Mouse (Mus musculus) splenic B cell, adult 2 months (primary cell): ENCODE data around the gene Gm20390.
"Not testable (repeated sequence)": the region's sequence is repeated elsewhere in the genome, so short reads cannot be mapped to it uniquely, and the experiment has no call there.

ENCODE experiments used
- DNase-seq: peaks from one replicate; pipeline ENCODE4 v3.0.0-alpha.2; 2011; ENCODE audit warnings: low read depth, low spot score
- H3K27me3 ChIP-seq: 2 replicates; pipeline ENCODE4 v1.6.1; 2012; ENCODE audit warnings: mild to moderate bottlenecking, low read length, moderate library complexity, mixed read lengths; ENCODE audit not compliant: control insufficient read depth, poor library complexity, insufficient read depth, severe bottlenecking
- H3K36me3 ChIP-seq: 2 replicates; pipeline ENCODE4 v1.6.1; 2012; ENCODE audit warnings: mild to moderate bottlenecking, low read length, moderate library complexity, mixed read lengths; ENCODE audit not compliant: control insufficient read depth, poor library complexity, insufficient read depth, severe bottlenecking

The Gm20390 gene

DNA sequence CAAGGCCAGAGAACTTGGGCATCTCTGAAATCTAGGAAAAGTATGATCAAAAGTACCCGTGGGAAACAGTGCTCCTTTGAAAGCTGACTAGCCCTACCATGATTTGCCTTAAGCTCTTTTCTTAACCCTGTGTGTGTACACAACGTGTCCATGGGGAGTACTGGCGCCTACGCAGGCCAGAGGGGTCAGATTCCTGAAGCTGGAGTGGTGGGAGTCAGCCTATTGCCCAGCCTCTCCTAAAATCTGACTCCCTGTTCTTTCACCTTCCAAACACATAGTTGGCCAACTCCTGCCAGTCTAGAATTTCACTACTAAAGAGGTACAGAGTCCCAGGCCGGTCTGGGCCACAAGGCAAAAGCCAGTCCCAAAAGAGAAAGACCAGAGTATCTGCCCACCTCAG lies 15.7 kb downstream of the Gm20390 start:
- DNase-seq = no peak
- H3K27me3 ChIP-seq = no peaks in the 10 kb centered on the region

GRCm38 (mm10) chr11:93950045-93950444 lies 18.0 kb downstream of the Gm20390 start:
- Histone ChIP-seq H3K36me3 (peaks cover 10% of the 10 kb centered on the region), H3K27me3 (no peaks in the 10 kb centered on the region)
- no peak for DNase-seq

More for the DNA sequence above, 15.7 kb downstream of the Gm20390 start:
- H3K36me3 ChIP-seq = peaks cover 7% of the 10 kb centered on the region

DNA sequence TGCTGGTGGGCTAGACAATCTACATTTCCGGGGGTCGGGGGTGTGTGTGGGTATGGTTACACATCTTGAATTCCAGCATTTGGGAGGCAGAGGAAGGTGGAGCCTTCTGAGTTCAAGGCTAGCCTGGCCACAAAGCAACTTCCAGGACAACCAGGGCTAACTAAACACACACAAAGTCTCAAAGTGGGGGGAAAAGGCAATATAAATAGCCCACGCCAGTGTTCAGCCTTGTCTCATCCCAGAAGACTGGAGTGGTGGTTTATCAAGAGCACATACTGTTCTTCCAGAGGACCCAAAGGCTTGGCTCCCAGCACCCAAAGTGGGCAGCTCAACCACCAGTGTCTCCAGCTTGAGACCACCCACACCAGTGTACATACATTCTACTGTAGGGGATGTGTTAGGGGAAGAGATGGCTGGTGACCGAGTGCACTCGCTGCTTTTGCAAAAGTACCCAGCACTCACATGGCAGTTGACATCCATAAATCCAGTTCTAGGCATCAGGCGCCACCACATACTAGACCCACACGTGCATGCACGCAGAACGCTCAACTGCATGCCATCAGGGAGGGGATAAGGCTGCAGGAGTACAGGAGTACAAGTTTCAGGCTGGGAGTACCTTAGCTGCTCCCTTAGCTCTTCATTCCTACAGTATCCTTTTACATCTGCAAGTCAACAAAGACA lies 19.1 kb downstream of the Gm20390 start:
- DNase-seq = no peak
- Histone ChIP-seq H3K27me3 (no peaks in the 10 kb centered on the region), H3K36me3 (peaks cover 11% of the 10 kb centered on the region)

DNA sequence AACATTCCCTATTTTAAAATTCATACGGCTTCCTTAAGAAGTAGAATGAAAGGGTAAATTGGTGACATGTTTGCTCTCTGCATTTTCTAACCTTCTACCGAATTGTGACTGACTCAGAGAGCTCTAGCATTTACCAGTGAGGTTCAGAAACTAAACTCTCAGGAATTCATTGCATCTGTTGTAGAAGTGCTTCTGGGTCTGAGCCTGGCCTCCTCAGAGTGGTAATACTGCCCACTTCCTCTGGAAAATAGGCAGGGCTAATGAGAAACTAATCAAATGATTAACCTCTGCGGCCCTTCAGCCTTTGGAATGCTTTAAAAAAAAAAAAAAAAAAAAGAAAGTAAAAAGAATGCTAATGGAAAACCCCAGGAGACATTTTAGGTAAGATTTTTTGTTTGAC lies 23.1 kb downstream of the Gm20390 start:
- Histone ChIP-seq H3K36me3 (peaks cover 8% of the 10 kb centered on the region), H3K27me3 (no peaks in the 10 kb centered on the region)
- DNase-seq = no peak

DNA sequence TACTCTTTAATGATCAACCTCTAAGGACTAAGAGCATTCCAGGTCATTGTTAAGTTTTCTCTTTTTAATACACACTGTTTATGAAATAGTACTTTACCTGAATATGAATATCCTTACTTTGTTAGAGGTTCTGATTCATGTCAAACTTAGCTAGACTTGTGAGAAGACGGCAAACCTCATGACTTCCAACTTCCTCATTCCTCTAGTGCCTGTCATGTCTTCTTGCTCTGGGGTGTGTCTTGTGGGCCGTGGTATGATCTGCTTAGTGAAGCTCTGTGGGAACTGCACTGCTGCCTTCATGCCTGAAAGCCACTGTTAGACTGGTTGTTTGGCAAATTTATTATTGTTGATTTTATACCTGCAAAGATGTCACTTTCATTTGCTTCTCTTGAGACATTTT lies 27.2 kb downstream of the Gm20390 start:
- DNase-seq = peak; percentile 77
- Histone ChIP-seq H3K27me3 (no peaks in the 10 kb centered on the region), H3K36me3 (0 out of 2 replicates have a peak, but pooled peaks cover 2% of the 10 kb centered on the region)

GRCm38 (mm10) chr11:93929106-93929505 lies 39.0 kb downstream of the Gm20390 start:
- H3K36me3 ChIP-seq = peaks cover 11% of the 10 kb centered on the region; the same call in 1 of the 2 replicates
- H3K27me3 ChIP-seq = no peaks in the 10 kb centered on the region
- DNase-seq = peak; percentile 15

DNA sequence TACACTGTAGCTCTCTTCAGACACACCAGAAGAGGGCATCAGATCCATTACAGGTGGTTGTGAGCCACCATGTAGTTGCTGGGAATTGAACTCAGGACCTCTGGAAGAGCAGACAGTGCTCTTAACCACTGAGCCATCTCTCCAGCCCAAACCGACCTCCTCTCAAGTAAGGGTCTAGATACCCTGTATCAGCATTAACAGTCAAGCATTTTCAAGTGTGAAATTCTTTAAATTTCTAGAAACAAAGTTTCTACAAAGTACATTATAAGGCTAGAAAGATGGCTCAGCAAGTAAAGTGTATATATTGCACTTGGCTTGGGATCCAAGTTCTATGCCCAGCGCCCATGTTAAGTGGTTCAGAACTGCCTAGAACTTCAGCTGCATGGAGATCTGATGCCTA lies 53.1 kb downstream of the Gm20390 start:
- peaks cover 11% of the 10 kb centered on the region for H3K36me3 ChIP-seq
- H3K27me3 ChIP-seq, DNase-seq: not testable (repeated sequence)

- no peak for DNase-seq
- peaks cover 11% of the 10 kb centered on the region; the same call in 1 of the 2 replicates for H3K36me3 ChIP-seq
- no peaks in the 10 kb centered on the region for H3K27me3 ChIP-seq
These were observed 56.5 kb downstream of the Gm20390 start for GRCm38 (mm10) chr11:93911603-93912002.

DNA sequence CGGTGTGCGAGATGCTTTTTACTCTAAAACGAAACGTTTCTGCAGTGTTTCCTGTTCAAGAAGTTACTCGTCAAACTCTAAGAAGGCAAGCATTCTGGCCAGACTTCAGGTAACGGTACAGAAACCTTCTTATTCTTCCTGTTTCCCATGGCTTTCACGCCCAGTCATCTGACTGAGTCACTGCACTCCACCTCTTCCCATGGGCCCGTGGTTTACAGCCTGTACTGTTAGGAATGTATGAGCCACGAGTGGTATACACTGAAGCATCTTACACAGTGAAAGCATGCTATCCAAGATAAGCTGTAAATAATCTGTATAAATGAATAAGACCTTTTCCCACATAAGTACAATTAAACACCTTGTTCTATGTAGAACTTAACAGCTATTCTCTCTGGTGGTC lies 59.3 kb downstream of the Gm20390 start:
- DNase-seq = no peak
- no peaks in the 10 kb centered on the region for H3K27me3 ChIP-seq
- H3K36me3 ChIP-seq = peaks cover 11% of the 10 kb centered on the region; the same call in 1 of the 2 replicates

DNA sequence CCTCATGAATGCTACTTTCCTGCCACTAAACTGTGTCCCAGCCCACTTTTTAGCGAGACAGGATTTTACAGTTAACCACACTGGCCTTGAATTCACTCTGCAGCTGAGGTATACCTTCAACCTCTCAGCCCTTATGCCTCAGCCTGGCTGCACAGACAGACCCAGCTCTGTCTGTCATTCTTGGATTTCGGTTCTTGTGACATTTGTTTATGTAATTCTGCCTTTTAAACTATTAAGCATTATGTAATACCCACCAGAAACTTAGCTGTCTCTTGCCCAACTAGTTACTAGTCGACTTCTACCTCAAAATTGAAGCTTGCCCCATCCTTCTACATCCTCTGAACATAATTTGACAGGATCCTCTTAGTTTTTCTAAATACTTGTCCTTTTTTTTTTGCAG lies 60.3 kb downstream of the Gm20390 start:
- no peak for DNase-seq
- peaks cover 10% of the 10 kb centered on the region; the same call in 1 of the 2 replicates for H3K36me3 ChIP-seq
- H3K27me3 ChIP-seq = no peaks in the 10 kb centered on the region

- Histone ChIP-seq H3K27me3 (no peaks in the 10 kb centered on the region), H3K36me3 (peaks cover 9% of the 10 kb centered on the region; the same call in 1 of the 2 replicates)
- no peak for DNase-seq
These were observed 61.3 kb downstream of the Gm20390 start for GRCm38 (mm10) chr11:93906834-93907233.
